ENCODE assay signal across 8 mouse cellular contexts in the genomic region with DNA sequence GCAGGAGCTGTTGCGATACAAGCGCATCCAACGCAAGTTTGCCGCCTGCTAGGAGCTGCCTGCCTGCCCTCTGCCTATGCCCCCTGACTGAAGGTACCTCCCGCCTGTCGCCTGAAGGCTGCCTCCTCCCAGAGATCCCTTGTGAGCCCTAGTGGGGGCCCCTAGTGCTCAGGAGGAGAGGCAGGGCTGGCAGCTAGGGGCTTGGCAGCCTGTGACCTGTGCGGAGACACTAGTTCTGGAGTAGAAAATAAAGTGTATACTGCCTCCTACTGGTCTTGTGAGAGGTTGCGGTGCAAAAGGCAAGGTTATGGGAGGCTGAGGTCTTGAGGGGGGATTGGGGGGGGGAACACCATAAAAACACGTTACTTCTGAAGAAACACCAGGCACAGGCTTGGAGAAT. TPM values are rescaled to one million over a fixed set of nuclear protein-coding genes. Genes with fewer than 3 reads are reported as not detected.
DNase-seq lines count a peak whose midpoint lies in the region; ATAC-seq and TF ChIP-seq lines count a peak whose summit lies in the region.
"Had no signal": no experiment of that assay in that cellular context is flagged by ENCODE, and none has a peak within 500 bp of the region (broad histone marks: within the 10 kb centered on the region; RNA-seq: fewer than 3 reads in every experiment).

No protein-coding gene starts in this region.

- TF ChIP-seq POLR2A in bone marrow, adult 2 months (IDR thresholded peaks at IDR 0.05; ENCODE audit: borderline replicate concordance, control insufficient read depth, low read depth, low read length), result no peak

- TF ChIP-seq CTCF in bone marrow, adult 2 months (IDR thresholded peaks at IDR 0.05; ENCODE audit: control insufficient read depth, insufficient read depth, low read length), result peak; percentile 49; the same call in 1 of the 2 replicates

- H3K9me3 ChIP-seq in midbrain, embryonic 10.5 days (replicated peaks), result no peaks in the 10 kb centered on the region
- H3K9me3 ChIP-seq in midbrain, embryonic 13.5 days, result no peaks in the 10 kb centered on the region
- no peaks in the 10 kb centered on the region for H3K9me3 ChIP-seq in forebrain, embryonic 13.5 days (replicated peaks)

- ATAC-seq in midbrain, embryonic 13.5 days, result no peak
- ATAC-seq in forebrain, embryonic 13.5 days, result peak; percentile 20; the same call in 1 of the 2 replicates
- ATAC-seq in megakaryocyte-erythroid progenitor cell, adult 5-6 weeks (replicated peaks; ENCODE audit: low FRiP score, low TSS enrichment, poor library complexity, severe bottlenecking), result peak; percentile 36

- peaks cover 57% of the 10 kb centered on the region for H3K36me3 ChIP-seq in midbrain, embryonic 10.5 days
- peaks cover 51% of the 10 kb centered on the region for H3K36me3 ChIP-seq in midbrain, embryonic 13.5 days
- peaks cover 47% of the 10 kb centered on the region for H3K36me3 ChIP-seq in forebrain, embryonic 13.5 days (ENCODE audit: poor library complexity, severe bottlenecking)

- peaks cover 11% of the 10 kb centered on the region for H3K4me1 ChIP-seq in midbrain, embryonic 10.5 days
- H3K4me1 ChIP-seq in midbrain, embryonic 13.5 days (replicated peaks), result 0 out of 2 replicates have a peak, but pooled peaks cover 4% of the 10 kb centered on the region
- no peaks in the 10 kb centered on the region for H3K4me1 ChIP-seq in bone marrow, adult 2 months (ENCODE audit: control insufficient read depth, insufficient read depth, low read length)
- no peaks in the 10 kb centered on the region for H3K4me1 ChIP-seq in forebrain, embryonic 13.5 days

- no peak overlapping the region for H3K27ac ChIP-seq in midbrain, embryonic 10.5 days (replicated peaks)
- no peak overlapping the region for H3K27ac ChIP-seq in midbrain, embryonic 13.5 days
- no peak overlapping the region for H3K27ac ChIP-seq in bone marrow, adult 2 months (ENCODE audit: control insufficient read depth, insufficient read depth, low read depth, low read length, poor library complexity)
- H3K27ac ChIP-seq in forebrain, embryonic 13.5 days, result no peak overlapping the region

- peaks cover 26% of the 10 kb centered on the region for H3K27me3 ChIP-seq in midbrain, embryonic 10.5 days (ENCODE audit: low read depth, poor library complexity, severe bottlenecking)
- H3K27me3 ChIP-seq in midbrain, embryonic 13.5 days, result peaks cover 15% of the 10 kb centered on the region
- H3K27me3 ChIP-seq in forebrain, embryonic 13.5 days, result peaks cover 15% of the 10 kb centered on the region

- no peak overlapping the region for H3K9ac ChIP-seq in midbrain, embryonic 13.5 days (replicated peaks)
- no peak overlapping the region; the same call in 1 of the 2 replicates for H3K9ac ChIP-seq in forebrain, embryonic 13.5 days

- no peak overlapping the region for H3K4me3 ChIP-seq in midbrain, embryonic 10.5 days
- no peak overlapping the region for H3K4me3 ChIP-seq in midbrain, embryonic 13.5 days (replicated peaks)
- no peak overlapping the region for H3K4me3 ChIP-seq in bone marrow, adult 2 months (replicated peaks; ENCODE audit: control insufficient read depth, low read depth, low read length)
- no peak overlapping the region for H3K4me3 ChIP-seq in forebrain, embryonic 13.5 days

- WGBS in midbrain, embryonic 10.5 days, result 55% methylated on average over 9 of the region's 9 CpGs
- WGBS in midbrain, embryonic 13.5 days, result 48% methylated on average over 9 of the region's 9 CpGs
- 78% methylated on average over 9 of the region's 9 CpGs for WGBS in bone marrow, adult 2 months
- WGBS in forebrain, embryonic 13.5 days, result 45% methylated on average over 9 of the region's 9 CpGs

- no peak overlapping the region for H3K4me2 ChIP-seq in midbrain, embryonic 13.5 days (replicated peaks)
- no peak overlapping the region for H3K4me2 ChIP-seq in forebrain, embryonic 13.5 days

- DNase-seq in midbrain, embryonic 10.5 days (ENCODE audit: low spot score), result peak; percentile 44
- DNase-seq in adrenal gland, postnatal 4 days (ENCODE audit: low spot score in 2 of 2), result no peak
- DNase-seq in layer of hippocampus, adult 8-10 months (ENCODE audit: low spot score in 2 of 2), result no peak

RNA-seq across cellular contexts. Expression of a gene that starts 3.7 kb away (rescaled TPM):
- 0.35 and 0.62 TPM in 2 replicates for polyA plus RNA-seq in midbrain, embryonic 10.5 days (2016; fragmentation: Nextera tagmentation; extraction: Ambion mirVana)
- 0.80 and 0.81 TPM in 2 replicates for polyA plus RNA-seq in midbrain, embryonic 13.5 days (2015; fragmentation: Nextera tagmentation; extraction: Ambion mirVana)
- polyA plus RNA-seq in bone marrow, adult 2 months (2011; ENCODE audit: insufficient read depth, insufficient read length, low replicate concordance, missing spikeins), result 2.9 and 3.0 TPM in 2 replicates
- polyA plus RNA-seq in forebrain, embryonic 13.5 days (2015; fragmentation: Nextera tagmentation; extraction: Ambion mirVana), result 0.52 and 0.58 TPM in 2 replicates
- total RNA-seq in megakaryocyte-erythroid progenitor cell, adult 5-6 weeks (2014; fragmentation: Nextera tagmentation), result 6.5 TPM in 1 of 2 replicates, not detected in the other
- not detected in 2 replicates for total RNA-seq in megakaryocyte-erythroid progenitor cell, adult 5-6 weeks (2017)
- 10 to 100 TPM in 1 of 2 experiments, 1 to 10 TPM in 1; 1.8 to 15.4 TPM for total RNA-seq in adrenal gland, postnatal 4 days (2021)
- total RNA-seq in layer of hippocampus, adult 8-10 months (2022), result 1 to 10 TPM in 2 of 4 experiments, under 1 TPM in 1, not detected in 1; 0.61 to 1.6 (median 1.2) TPM

RNA-seq across cellular contexts. Expression of a gene that starts 14.0 kb away (rescaled TPM):
- polyA plus RNA-seq in midbrain, embryonic 10.5 days (2016; fragmentation: Nextera tagmentation; extraction: Ambion mirVana), result 20.5 and 20.8 TPM in 2 replicates
- 21.3 and 24.3 TPM in 2 replicates for polyA plus RNA-seq in midbrain, embryonic 13.5 days (2015; fragmentation: Nextera tagmentation; extraction: Ambion mirVana)
- 22.6 and 28.8 TPM in 2 replicates for polyA plus RNA-seq in bone marrow, adult 2 months (2011; ENCODE audit: insufficient read depth, insufficient read length, low replicate concordance, missing spikeins)
- polyA plus RNA-seq in forebrain, embryonic 13.5 days (2015; fragmentation: Nextera tagmentation; extraction: Ambion mirVana), result 18.9 and 21.3 TPM in 2 replicates
- total RNA-seq in megakaryocyte-erythroid progenitor cell, adult 5-6 weeks (2014; fragmentation: Nextera tagmentation), result 19.0 and 22.6 TPM in 2 replicates
- total RNA-seq in megakaryocyte-erythroid progenitor cell, adult 5-6 weeks (2017), result 7.5 and 11.7 TPM in 2 replicates
- 10 to 100 TPM; 49.1 to 49.4 TPM for total RNA-seq in adrenal gland, postnatal 4 days (2021)
- 10 to 100 TPM; 42.8 to 54.4 (median 51.9) TPM for total RNA-seq in layer of hippocampus, adult 8-10 months (2022)

RNA-seq across cellular contexts. Expression of a gene that starts 20.4 kb away (rescaled TPM):
- polyA plus RNA-seq in midbrain, embryonic 10.5 days (2016; fragmentation: Nextera tagmentation; extraction: Ambion mirVana), result 140 and 146 TPM in 2 replicates
- 88.6 and 94.5 TPM in 2 replicates for polyA plus RNA-seq in midbrain, embryonic 13.5 days (2015; fragmentation: Nextera tagmentation; extraction: Ambion mirVana)
- 23.7 and 47.1 TPM in 2 replicates for polyA plus RNA-seq in bone marrow, adult 2 months (2011; ENCODE audit: insufficient read depth, insufficient read length, low replicate concordance, missing spikeins)
- polyA plus RNA-seq in forebrain, embryonic 13.5 days (2015; fragmentation: Nextera tagmentation; extraction: Ambion mirVana), result 85.4 and 103 TPM in 2 replicates
- total RNA-seq in megakaryocyte-erythroid progenitor cell, adult 5-6 weeks (2014; fragmentation: Nextera tagmentation), result 41.3 and 52.0 TPM in 2 replicates
- 35.9 and 57.2 TPM in 2 replicates for total RNA-seq in megakaryocyte-erythroid progenitor cell, adult 5-6 weeks (2017)
- 10 to 100 TPM; 57.7 to 60.1 TPM for total RNA-seq in adrenal gland, postnatal 4 days (2021)
- 10 to 100 TPM; 78.6 to 86.9 (median 81.8) TPM for total RNA-seq in layer of hippocampus, adult 8-10 months (2022)

RNA-seq across cellular contexts. Expression of a gene that starts 26.7 kb away (rescaled TPM):
- polyA plus RNA-seq in midbrain, embryonic 10.5 days (2016; fragmentation: Nextera tagmentation; extraction: Ambion mirVana), result 69.5 and 75.0 TPM in 2 replicates
- 55.7 and 59.8 TPM in 2 replicates for polyA plus RNA-seq in midbrain, embryonic 13.5 days (2015; fragmentation: Nextera tagmentation; extraction: Ambion mirVana)
- 25.4 and 46.3 TPM in 2 replicates for polyA plus RNA-seq in bone marrow, adult 2 months (2011; ENCODE audit: insufficient read depth, insufficient read length, low replicate concordance, missing spikeins)
- polyA plus RNA-seq in forebrain, embryonic 13.5 days (2015; fragmentation: Nextera tagmentation; extraction: Ambion mirVana), result 56.2 and 60.0 TPM in 2 replicates
- total RNA-seq in megakaryocyte-erythroid progenitor cell, adult 5-6 weeks (2014; fragmentation: Nextera tagmentation), result 23.4 and 39.6 TPM in 2 replicates
- 28.6 and 45.3 TPM in 2 replicates for total RNA-seq in megakaryocyte-erythroid progenitor cell, adult 5-6 weeks (2017)
- 10 to 100 TPM; 61.5 to 63.3 TPM for total RNA-seq in adrenal gland, postnatal 4 days (2021)
- total RNA-seq in layer of hippocampus, adult 8-10 months (2022), result 10 to 100 TPM; 64.6 to 68.9 (median 67.9) TPM

RNA-seq across cellular contexts. Expression of a gene that starts 38.2 kb away (rescaled TPM):
- polyA plus RNA-seq in midbrain, embryonic 10.5 days (2016; fragmentation: Nextera tagmentation; extraction: Ambion mirVana), result 0.53 and 0.55 TPM in 2 replicates
- polyA plus RNA-seq in midbrain, embryonic 13.5 days (2015; fragmentation: Nextera tagmentation; extraction: Ambion mirVana), result 0.24 and 0.46 TPM in 2 replicates
- 2.0 TPM in 1 of 2 replicates, not detected in the other for polyA plus RNA-seq in bone marrow, adult 2 months (2011; ENCODE audit: insufficient read depth, insufficient read length, low replicate concordance, missing spikeins)
- polyA plus RNA-seq in forebrain, embryonic 13.5 days (2015; fragmentation: Nextera tagmentation; extraction: Ambion mirVana), result 0.21 and 0.45 TPM in 2 replicates
- total RNA-seq in megakaryocyte-erythroid progenitor cell, adult 5-6 weeks (2014; fragmentation: Nextera tagmentation), result not detected in 2 replicates
- not detected in 2 replicates for total RNA-seq in megakaryocyte-erythroid progenitor cell, adult 5-6 weeks (2017)
- total RNA-seq in adrenal gland, postnatal 4 days (2021), result under 1 TPM in 1 of 2 experiments, not detected in 1; 0.22 TPM
- under 1 TPM in 2 of 4 experiments, not detected in 2; 0.29 to 0.49 TPM for total RNA-seq in layer of hippocampus, adult 8-10 months (2022)
- polyA plus RNA-seq: large intestine, adult 2 months had no signal
